Mouse (Mus musculus) liver, embryonic 13.5 days (tissue): ENCODE measurements around the gene Rp9. TPM values are rescaled to one million over a fixed set of nuclear protein-coding genes. Genes with fewer than 3 reads are reported as not detected.
"Not testable (repeated sequence)": the region's sequence is repeated elsewhere in the genome, so short reads cannot be mapped to it uniquely, and the experiment has no call there.

Source experiments
- ATAC-seq: fragments of 200-750 bp; cut with Nextera tagmentation; 2 replicates; pipeline ENCODE4 v1.8.0; 2017; ENCODE audit warnings: low read depth, mild to moderate bottlenecking, moderate number of reproducible peaks, moderate library complexity
- DNase-seq: peaks from one replicate; pipeline ENCODE4 v3.0.0; 2022
- H3K27ac ChIP-seq: fragments of 300-500 bp; sonication (generic); 2 replicates; pipeline ENCODE4 v1.5.1; 2015; ENCODE audit warnings: moderate library complexity, mild to moderate bottlenecking, inconsistent platforms
- H3K27me3 ChIP-seq: fragments of 300-500 bp; sonication (generic); 2 replicates; pipeline ENCODE4 v1.6.1; 2015; ENCODE audit warnings: mild to moderate bottlenecking, inconsistent platforms
- H3K36me3 ChIP-seq: fragments of 300-500 bp; sonication (generic); 2 replicates; pipeline ENCODE4 v1.6.1; 2015; ENCODE audit warnings: mild to moderate bottlenecking, inconsistent platforms
- H3K4me1 ChIP-seq: fragments of 300-500 bp; sonication (generic); replicated peaks from 2 replicates; pipeline ENCODE4 v1.6.1; 2015; ENCODE audit warnings: inconsistent platforms
- H3K4me2 ChIP-seq: fragments of 300-500 bp; sonication (generic); 2 replicates; pipeline ENCODE4 v1.6.1; 2015; ENCODE audit warnings: inconsistent platforms, mild to moderate bottlenecking, moderate library complexity
- H3K4me3 ChIP-seq: fragments of 300-500 bp; sonication (generic); replicated peaks from 2 replicates; pipeline ENCODE4 v1.5.1; 2015; ENCODE audit warnings: mild to moderate bottlenecking, inconsistent platforms
- H3K9ac ChIP-seq: fragments of 300-500 bp; sonication (generic); 2 replicates; pipeline ENCODE4 v1.6.1; 2015; ENCODE audit warnings: mild to moderate bottlenecking, inconsistent platforms
- H3K9me3 ChIP-seq: fragments of 300-500 bp; sonication (generic); replicated peaks from 2 replicates; pipeline ENCODE4 v1.6.1; 2016; ENCODE audit warnings: inconsistent platforms
- WGBS: fragments of 180-500 bp; shearing (Covaris S2); methylation state at CpG from one replicate; pipeline ENCODE4 v1.1.7; 2015; ENCODE audit not compliant: insufficient replicate concordance; 5-methylcytosine and 5-hydroxymethylcytosine counted together
- polyA plus RNA-seq: library from polyadenylated mRNA; unstranded; fragments of >200 nt; fragmentation: Nextera tagmentation; extraction: Ambion mirVana; gene quantifications from 2 replicates; pipeline ENCODE4 v1.2.1, GENCODE M21; 2015

The Rp9 gene
- polyA plus RNA-seq, 1 experiment from 2014 or later = 45.9 TPM

- no peaks in the 10 kb centered on the region for H3K9me3 ChIP-seq
- H3K4me2 ChIP-seq = no peak overlapping the region
- ATAC-seq (no peak), DNase-seq (no peak)
- no peaks in the 10 kb centered on the region for H3K36me3 ChIP-seq
- H3K27ac ChIP-seq = no peak overlapping the region
- H3K9ac ChIP-seq = no peak overlapping the region
- H3K4me3 ChIP-seq = no peak overlapping the region
- 56% methylated on average over 6 of the region's 6 CpGs for WGBS
- H3K4me1 ChIP-seq = peaks cover 18% of the 10 kb centered on the region
- H3K27me3 ChIP-seq = 0 out of 2 replicates have a peak, but pooled peaks cover 4% of the 10 kb centered on the region
Observed at GRCm38 (mm10) chr9:22417547-22417946, 52.0 kb downstream of the Rp9 start.

DNA sequence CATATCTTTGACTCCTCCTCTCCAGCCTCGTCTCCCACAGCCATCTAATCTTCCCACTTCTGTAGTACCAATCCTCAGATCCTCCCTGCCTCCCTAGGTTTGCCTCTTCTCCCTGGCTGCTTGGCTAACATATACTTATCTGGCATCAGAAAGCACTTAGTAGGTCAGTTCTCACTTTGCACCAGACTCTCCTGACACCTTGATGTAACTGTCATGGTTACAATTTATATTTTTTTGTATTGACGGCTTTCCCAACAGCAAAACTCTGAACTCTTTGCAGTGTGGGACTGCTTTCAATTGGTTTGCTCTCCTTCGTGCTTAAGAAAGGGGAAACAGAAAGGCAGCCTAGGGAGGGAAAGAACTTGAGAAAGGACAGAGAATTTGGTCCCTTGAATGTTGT, 53.4 kb downstream of the Rp9 start:
- ATAC-seq (no peak), DNase-seq (no peak)
- Histone ChIP-seq H3K4me3 (no peak overlapping the region), H3K27ac (no peak overlapping the region), H3K4me1 (peaks cover 21% of the 10 kb centered on the region), H3K4me2 (no peak overlapping the region), H3K9ac (no peak overlapping the region), H3K9me3 (no peaks in the 10 kb centered on the region), H3K27me3 (0 out of 2 replicates have a peak, but pooled peaks cover 4% of the 10 kb centered on the region), H3K36me3 (no peaks in the 10 kb centered on the region)
- 49% methylated on average over 3 of the region's 3 CpGs for WGBS

DNA sequence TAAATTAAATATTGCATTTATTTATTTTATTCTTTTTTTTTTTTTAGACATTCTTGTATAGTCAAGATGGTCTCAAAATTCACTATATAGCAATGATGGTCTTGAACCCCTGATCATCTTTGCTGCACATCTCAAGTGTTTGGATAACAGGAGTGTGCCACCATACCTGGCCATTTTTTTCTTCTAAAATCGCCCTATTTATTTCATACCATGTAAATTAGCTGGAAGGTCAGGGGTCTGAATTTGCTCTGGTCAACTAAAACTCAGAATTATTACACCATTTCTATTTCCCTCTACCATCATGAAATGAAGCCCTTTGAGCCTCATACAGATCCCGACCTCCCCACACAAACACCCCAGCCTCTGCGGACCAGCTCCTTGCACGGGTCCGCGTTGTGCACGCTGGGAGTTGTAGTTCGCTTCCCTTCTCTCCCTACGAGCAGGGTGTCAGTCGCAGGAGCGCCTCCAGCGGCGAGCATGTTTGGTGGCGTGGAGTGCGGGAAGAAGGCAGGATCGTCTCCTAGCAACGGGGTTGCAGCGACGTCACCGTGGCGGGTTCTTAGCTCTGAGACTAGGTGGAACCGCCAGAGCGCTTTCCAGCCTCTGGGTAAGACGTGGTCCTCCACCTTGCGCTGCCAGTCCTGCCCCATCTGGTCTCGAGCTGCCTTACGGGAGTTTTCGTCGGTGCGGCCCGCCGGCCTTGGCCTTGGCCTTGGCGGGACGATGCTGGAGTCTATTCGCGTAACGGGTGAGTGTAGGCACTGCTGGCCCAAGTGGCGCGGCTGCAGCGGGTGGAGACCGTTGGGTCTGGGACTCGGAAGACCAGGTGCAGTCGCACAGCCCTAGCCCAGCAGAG, 58.3 kb downstream of the Rp9 start, which contains the start of gene 9530077C05Rik:
Gene 9530077C05Rik (plus strand): TSS at position 512 of the 856 bp plus-strand sequence.
- Histone ChIP-seq H3K4me2 (peak within 1 kb of the TSS; percentile 85), H3K4me1 (peaks cover 3% of the 10 kb centered on the region), H3K27ac (0 out of 2 replicates have a peak within 1 kb of the TSS, but pooled peaks have one; percentile 54), H3K4me3 (peak within 1 kb of the TSS; percentile 67), H3K9ac (peak within 1 kb of the TSS; percentile 74), H3K36me3 (no peaks in the 10 kb centered on the region), H3K27me3 (0 out of 2 replicates have a peak, but pooled peaks cover 4% of the 10 kb centered on the region), H3K9me3 (no peaks in the 10 kb centered on the region)
- DNase-seq (peak; percentile 94), ATAC-seq (peak; percentile 99)
- 2% methylated on average over 43 of the region's 43 CpGs for WGBS

DNA sequence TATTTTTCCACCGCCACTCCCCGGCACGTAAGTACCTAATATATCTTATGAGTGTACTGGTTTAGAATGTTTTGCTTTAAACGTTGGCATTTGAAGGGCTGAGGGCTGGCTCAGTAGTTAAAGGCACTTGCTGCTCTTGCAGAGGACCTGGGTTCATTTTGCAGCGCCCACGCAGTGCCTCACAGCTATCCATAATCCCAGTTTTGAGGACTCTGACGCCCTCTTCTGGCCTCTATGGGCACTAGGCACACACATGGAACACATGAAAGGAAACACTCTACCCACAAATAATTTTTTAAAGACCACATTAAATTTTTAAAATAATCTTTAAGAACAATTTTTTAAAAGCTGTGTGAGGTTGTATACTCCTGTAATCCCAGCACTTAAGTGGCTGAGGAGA, 60.0 kb downstream of the Rp9 start:
- H3K4me1 ChIP-seq = peaks cover 3% of the 10 kb centered on the region
- H3K4me3 ChIP-seq = no peak overlapping the region
- DNase-seq (no peak), ATAC-seq (no peak)
- H3K36me3 ChIP-seq = no peaks in the 10 kb centered on the region
- WGBS = 73% methylated on average over 7 of the region's 7 CpGs
- 0 out of 2 replicates have a peak, but pooled peaks cover 4% of the 10 kb centered on the region for H3K27me3 ChIP-seq
- H3K9ac ChIP-seq = no peak overlapping the region
- no peak overlapping the region for H3K4me2 ChIP-seq
- H3K9me3 ChIP-seq = no peaks in the 10 kb centered on the region
- no peak overlapping the region for H3K27ac ChIP-seq

DNA sequence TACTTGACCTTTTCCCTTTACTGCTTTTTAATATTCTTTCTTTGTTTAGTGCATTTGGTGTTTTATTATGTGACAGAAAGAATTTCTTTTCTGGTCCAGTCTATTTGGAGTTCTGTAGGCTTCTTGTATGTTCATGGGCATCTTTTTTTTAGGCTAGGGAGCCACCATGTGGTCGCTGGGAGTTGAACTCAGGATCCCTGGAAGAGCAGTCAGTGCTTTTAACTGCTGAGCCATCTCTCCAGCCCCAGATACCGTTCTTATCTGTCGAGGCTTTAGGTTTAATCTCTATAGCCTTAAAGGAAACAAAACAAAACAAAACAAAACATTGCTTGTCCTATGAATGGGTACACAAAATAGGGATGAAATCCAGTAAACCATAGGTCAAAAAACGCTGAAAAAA, 61.2 kb downstream of the Rp9 start:
- not testable (repeated sequence) for H3K4me1 ChIP-seq, ATAC-seq, H3K27me3 ChIP-seq, H3K36me3 ChIP-seq, H3K9me3 ChIP-seq, H3K9ac ChIP-seq, H3K4me2 ChIP-seq, H3K4me3 ChIP-seq, H3K27ac ChIP-seq, DNase-seq
- 14% methylated on average over 4 of the region's 4 CpGs for WGBS

GRCm38 (mm10) chr9:22407633-22408032, 61.9 kb downstream of the Rp9 start:
- H3K4me2 ChIP-seq, H3K9ac ChIP-seq, H3K27me3 ChIP-seq, H3K4me3 ChIP-seq, H3K36me3 ChIP-seq, H3K4me1 ChIP-seq, H3K9me3 ChIP-seq, H3K27ac ChIP-seq, ATAC-seq, DNase-seq: not testable (repeated sequence)
- WGBS = 68% methylated on average over 4 of the region's 4 CpGs

DNA sequence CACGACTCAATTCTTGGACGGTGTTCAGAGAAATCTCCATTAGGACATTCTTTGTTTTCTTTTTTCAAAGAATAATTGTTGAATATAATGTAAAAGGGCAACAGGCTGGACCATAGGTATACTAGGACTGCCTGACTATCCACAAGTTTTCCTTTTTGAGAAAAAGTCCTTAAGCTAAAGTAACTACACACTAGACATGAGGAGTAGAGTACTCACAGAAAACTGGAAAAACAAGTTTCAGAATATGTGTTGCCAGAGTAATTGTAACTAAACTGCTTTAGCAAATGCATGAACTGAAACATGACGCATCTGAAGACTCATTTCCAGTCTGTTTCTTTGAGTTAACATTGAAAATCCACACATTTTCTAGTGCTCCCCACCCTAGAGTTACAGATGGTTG, 64.1 kb downstream of the Rp9 start:
- Histone ChIP-seq H3K36me3 (no peaks in the 10 kb centered on the region), H3K9ac (no peak overlapping the region), H3K27ac (no peak overlapping the region), H3K9me3 (no peaks in the 10 kb centered on the region), H3K4me3 (no peak overlapping the region), H3K27me3 (no peaks in the 10 kb centered on the region), H3K4me2 (no peak overlapping the region), H3K4me1 (no peaks in the 10 kb centered on the region)
- 74% methylated on average over 3 of the region's 3 CpGs for WGBS
- ATAC-seq (no peak), DNase-seq (no peak)

DNA sequence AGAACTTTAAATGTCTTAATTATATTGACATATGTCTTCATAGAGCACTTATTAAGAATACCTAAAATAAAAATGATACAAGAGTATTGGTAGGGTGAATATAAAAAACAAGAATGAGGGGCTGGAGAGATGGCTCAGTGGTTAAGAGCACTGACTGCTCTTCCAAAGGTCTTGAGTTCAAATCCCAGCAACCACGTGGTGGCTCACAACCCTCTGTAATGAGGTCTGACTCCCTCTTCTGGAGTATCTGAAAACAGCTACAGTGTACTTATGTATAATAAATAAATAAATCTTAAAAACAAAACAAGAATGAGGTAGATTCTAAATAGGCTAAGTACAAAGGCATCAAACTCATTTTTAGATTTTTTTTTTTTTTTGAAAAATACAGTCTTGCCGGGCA, 66.0 kb downstream of the Rp9 start:
- not testable (repeated sequence) for H3K4me1 ChIP-seq, H3K9ac ChIP-seq, H3K9me3 ChIP-seq, H3K27ac ChIP-seq, ATAC-seq, DNase-seq, H3K4me2 ChIP-seq, H3K36me3 ChIP-seq, H3K4me3 ChIP-seq, H3K27me3 ChIP-seq
- WGBS = 54% methylated on average over 2 of the region's 2 CpGs

DNA sequence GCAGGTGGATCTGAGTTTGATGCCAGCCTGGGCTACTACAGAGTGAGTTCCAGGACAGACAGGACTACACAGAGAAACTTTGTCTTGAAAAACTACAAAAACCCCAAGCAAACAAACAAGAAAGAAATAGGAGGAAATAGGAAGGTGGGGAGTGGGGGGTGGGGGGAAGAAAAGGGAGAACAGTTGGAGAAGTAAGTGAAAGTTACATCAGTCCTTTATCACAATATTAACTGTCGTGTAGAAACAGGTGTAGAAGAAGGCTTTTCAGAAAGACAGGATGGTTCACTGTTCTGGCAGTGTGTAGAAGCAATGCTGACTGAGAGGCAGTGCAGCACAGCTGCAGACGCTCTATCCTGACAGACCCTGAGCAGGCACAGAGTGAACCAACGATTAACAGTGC, 66.6 kb downstream of the Rp9 start:
- H3K36me3 ChIP-seq = no peaks in the 10 kb centered on the region
- H3K27me3 ChIP-seq = no peaks in the 10 kb centered on the region
- H3K4me3 ChIP-seq = no peak overlapping the region
- H3K4me2 ChIP-seq = no peak overlapping the region
- H3K9ac ChIP-seq = no peak overlapping the region
- no peaks in the 10 kb centered on the region for H3K4me1 ChIP-seq
- 63% methylated on average over 3 of the region's 3 CpGs for WGBS
- H3K27ac ChIP-seq = no peak overlapping the region
- no peaks in the 10 kb centered on the region for H3K9me3 ChIP-seq
- ATAC-seq (no peak), DNase-seq (no peak)

DNA sequence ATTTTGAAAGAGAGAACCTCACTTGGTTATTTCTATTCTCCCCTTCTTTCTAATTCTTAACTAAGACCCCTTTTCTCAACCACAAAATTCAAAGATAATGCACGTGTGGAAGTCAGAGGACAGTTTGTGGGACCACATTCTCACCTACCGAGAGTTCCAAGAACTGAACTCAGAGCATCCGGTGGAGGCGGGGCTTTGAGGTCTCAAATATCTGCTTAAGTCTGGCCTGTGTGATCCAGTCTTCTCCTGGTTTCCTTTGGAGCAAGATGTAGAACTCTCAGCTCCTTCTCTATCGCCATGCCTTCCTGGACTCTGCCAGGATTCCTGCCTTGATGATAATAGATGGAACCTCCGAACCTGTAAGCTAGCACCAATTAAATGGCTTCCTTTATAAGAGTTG, 67.5 kb downstream of the Rp9 start:
- Histone ChIP-seq H3K9me3 (no peaks in the 10 kb centered on the region), H3K36me3 (no peaks in the 10 kb centered on the region), H3K27me3 (no peaks in the 10 kb centered on the region), H3K4me2 (no peak overlapping the region), H3K9ac (no peak overlapping the region), H3K27ac (no peak overlapping the region), H3K4me1 (no peaks in the 10 kb centered on the region), H3K4me3 (no peak overlapping the region)
- DNase-seq = no peak
- no peak for ATAC-seq
- WGBS = 66% methylated on average over 6 of the region's 6 CpGs

- Histone ChIP-seq H3K4me1 (no peaks in the 10 kb centered on the region), H3K9ac (no peak overlapping the region), H3K27me3 (no peaks in the 10 kb centered on the region), H3K9me3 (no peaks in the 10 kb centered on the region), H3K4me2 (no peak overlapping the region), H3K27ac (no peak overlapping the region), H3K4me3 (no peak overlapping the region), H3K36me3 (no peaks in the 10 kb centered on the region)
- no peak for DNase-seq
- ATAC-seq = no peak
- 75% methylated on average over 4 of the region's 4 CpGs for WGBS
Observed at GRCm38 (mm10) chr9:22399021-22399420, 70.5 kb downstream of the Rp9 start.

- H3K9me3 ChIP-seq = no peaks in the 10 kb centered on the region
- H3K27ac ChIP-seq = no peak overlapping the region
- no peaks in the 10 kb centered on the region for H3K27me3 ChIP-seq
- no peak overlapping the region for H3K4me3 ChIP-seq
- peaks cover 11% of the 10 kb centered on the region for H3K4me1 ChIP-seq
- DNase-seq (no peak), ATAC-seq (no peak)
- no peaks in the 10 kb centered on the region for H3K36me3 ChIP-seq
- WGBS = 59% methylated on average over 2 of the region's 2 CpGs
- H3K9ac ChIP-seq = no peak overlapping the region
- H3K4me2 ChIP-seq = no peak overlapping the region
Observed at GRCm38 (mm10) chr9:22394725-22395124, 74.8 kb downstream of the Rp9 start.
